Mouse (Mus musculus) cortical plate, adult 2 months (tissue): ENCODE measurements around the gene Olfr1418.

Source experiments
- CTCF ChIP-seq: fragments of 200-500 bp; IDR thresholded peaks from 2 replicates; pipeline ENCODE4 v1.5.1; 2011; ENCODE audit warnings: mild to moderate bottlenecking, control low read depth, low read length; ENCODE audit not compliant: insufficient read depth; ENCODE audit errors: extremely low read depth
- POLR2A ChIP-seq: fragments of 200-500 bp; IDR thresholded peaks from 2 replicates; pipeline ENCODE4 v1.6.1; 2011; ENCODE audit warnings: mild to moderate bottlenecking, low read length, control low read depth; ENCODE audit not compliant: insufficient read depth; ENCODE audit errors: extremely low read depth

DNA sequence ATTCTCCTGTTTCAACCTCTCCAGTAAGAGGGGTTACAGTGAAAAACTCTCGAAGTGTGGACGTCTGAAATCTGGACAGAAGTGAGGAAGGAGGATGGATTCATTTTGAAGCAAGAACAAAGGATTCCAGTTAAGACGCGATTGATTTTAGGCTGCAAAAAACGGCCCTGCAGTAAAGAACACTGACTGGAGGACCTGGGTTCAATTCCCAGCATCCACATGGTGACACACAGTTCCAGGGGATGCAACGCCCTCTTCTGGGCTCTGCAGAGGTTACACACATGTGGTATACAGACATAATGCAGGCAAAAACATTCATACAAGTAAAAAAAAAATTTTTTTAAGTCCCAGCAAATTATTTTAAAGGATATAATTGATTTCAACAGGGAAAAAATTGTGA lies 40.7 kb downstream of the Olfr1418 start:
- TF ChIP-seq POLR2A (no peak), CTCF (0 out of 2 replicates have a peak, but pooled peaks have one; percentile 8)
